Mouse (Mus musculus) C2C12 (cell line): ENCODE results near the gene Gxylt2. TPM values are rescaled to one million over a fixed set of nuclear protein-coding genes. Genes with fewer than 3 reads are reported as not detected.

Experiments used
- H3K27me3 ChIP-seq: one replicate; pipeline ENCODE4 v1.6.1; 2011; ENCODE audit not compliant: control insufficient read depth, insufficient read depth, insufficient read length
- H3K36me3 ChIP-seq: one replicate; pipeline ENCODE4 v1.6.1; 2011; ENCODE audit not compliant: control insufficient read depth, insufficient read depth
- H3K4me3 ChIP-seq: one replicate; pipeline ENCODE4 v1.5.1; 2011; ENCODE audit warnings: mild to moderate bottlenecking, control low read depth; ENCODE audit not compliant: poor library complexity, insufficient read depth, severe bottlenecking
- H3K79me2 ChIP-seq: one replicate; pipeline ENCODE4 v1.6.1; 2011; ENCODE audit not compliant: control insufficient read depth, insufficient read depth
- H3K79me3 ChIP-seq: one replicate; pipeline ENCODE4 v1.6.1; 2011; ENCODE audit warnings: low read depth, control low read depth
- H3ac ChIP-seq: one replicate; pipeline ENCODE3; 2011; ENCODE audit warnings: low read depth; ENCODE audit not compliant: control insufficient read depth, insufficient read length
- CEBPB ChIP-seq: IDR thresholded peaks from one replicate; pipeline ENCODE4 v1.6.1; 2011; ENCODE audit warnings: low read depth, mild to moderate bottlenecking, control low read depth, moderate library complexity
- CTCF ChIP-seq: IDR thresholded peaks from one replicate; pipeline ENCODE4 v1.5.1; 2011; ENCODE audit not compliant: control insufficient read depth, insufficient read depth, insufficient read length
- FOSL1 ChIP-seq: IDR thresholded peaks from one replicate; pipeline ENCODE4 v1.8.0; 2011; ENCODE audit warnings: mild to moderate bottlenecking, low read length; ENCODE audit not compliant: poor library complexity, insufficient read depth, severe bottlenecking
- MAX ChIP-seq: IDR thresholded peaks from one replicate; pipeline ENCODE4 v1.6.1; 2011; ENCODE audit warnings: mild to moderate bottlenecking, control low read depth
- MYOD1 ChIP-seq: IDR thresholded peaks from one replicate; pipeline ENCODE4 v1.6.1; 2011; ENCODE audit warnings: low read depth; ENCODE audit not compliant: control insufficient read depth, insufficient read length
- MYOG ChIP-seq: IDR thresholded peaks from one replicate; pipeline ENCODE4 v1.6.1; 2011; ENCODE audit not compliant: control insufficient read depth, insufficient read length; ENCODE audit errors: extremely low read depth
- USF1 ChIP-seq: IDR thresholded peaks from one replicate; pipeline ENCODE4 v1.6.1; 2011; ENCODE audit warnings: low read depth, mild to moderate bottlenecking, control low read depth, moderate library complexity
- polyA plus RNA-seq: library from polyadenylated mRNA; unstranded; fragments of >200 nt; fragmentation: generic; extraction: Trizol; gene quantifications from one replicate; pipeline ENCODE4 v1.2.1, GENCODE M21; 2012; ENCODE audit warnings: missing spikeins

The Gxylt2 gene
- polyA plus RNA-seq, 1 experiment = 3.5 TPM

DNA sequence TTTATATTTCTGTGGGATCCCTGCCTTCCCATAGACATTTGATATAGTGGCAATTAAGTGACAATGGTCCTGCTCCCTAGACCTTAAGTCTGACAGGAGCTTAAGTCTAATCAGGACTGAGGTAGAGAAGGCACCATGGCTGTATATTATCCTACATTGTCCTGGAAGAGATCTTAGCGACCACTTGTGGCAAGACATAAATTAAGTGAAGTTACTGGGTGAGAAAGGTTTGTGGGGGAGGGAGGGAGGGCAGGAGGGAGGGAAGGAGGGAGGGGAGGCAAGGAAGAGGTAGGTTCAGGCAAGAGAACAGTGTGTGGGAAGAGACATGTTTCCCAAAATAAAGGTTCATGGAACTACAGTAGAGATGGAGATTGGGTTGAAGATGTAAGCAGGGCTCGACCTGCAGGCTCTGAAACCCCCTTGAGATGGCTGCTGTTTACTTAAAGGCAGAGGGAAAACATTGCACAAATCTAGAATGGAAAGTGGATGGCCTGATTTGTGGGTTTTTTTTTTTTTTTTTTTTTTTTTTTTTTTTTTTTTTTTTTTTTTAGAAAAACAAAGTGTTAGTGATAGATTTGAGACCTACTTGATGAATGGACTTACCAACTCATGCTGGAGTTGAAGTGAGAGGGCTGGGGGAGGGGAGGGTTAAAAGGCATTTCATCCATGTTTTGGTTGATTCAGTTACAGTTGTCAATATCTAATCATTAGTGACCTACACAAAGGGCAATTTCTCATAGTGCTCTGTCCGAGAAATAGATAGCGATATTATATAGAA is 54.1 kb downstream of the Gxylt2 start:
- peaks cover 30% of the 10 kb centered on the region for H3K79me2 ChIP-seq
- peaks cover 15% of the 10 kb centered on the region for H3K36me3 ChIP-seq

DNA sequence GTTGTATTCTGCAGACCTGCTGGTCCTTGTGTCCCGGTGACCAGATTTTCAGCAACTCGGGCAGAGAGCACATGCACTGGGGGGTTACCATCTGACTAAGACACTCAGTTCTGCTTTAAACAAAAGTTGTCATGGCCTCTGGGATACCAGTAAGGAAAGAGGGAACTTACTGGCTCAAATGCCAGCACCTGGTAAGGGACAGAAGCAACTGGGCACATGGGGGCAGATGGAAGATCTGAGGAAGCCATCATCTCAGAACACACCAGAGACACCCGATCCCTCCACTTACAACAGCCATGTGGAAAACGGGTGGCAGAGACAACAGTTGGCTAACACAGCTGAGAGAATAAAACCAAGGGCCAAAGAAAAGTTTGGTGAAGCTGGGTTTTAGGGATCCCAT is 63.2 kb downstream of the Gxylt2 start:
- H3K36me3 ChIP-seq = peaks cover under 1% of the 10 kb centered on the region
- H3K79me3 ChIP-seq = peaks cover 5% of the 10 kb centered on the region
- H3ac ChIP-seq = no peak overlapping the region
- no peaks in the 10 kb centered on the region for H3K27me3 ChIP-seq
- TF ChIP-seq CTCF (no peak), MYOD1 (no peak), MAX (no peak), CEBPB (no peak), USF1 (no peak), FOSL1 (no peak), MYOG (no peak)
- H3K4me3 ChIP-seq = no peak overlapping the region
- H3K79me2 ChIP-seq = peaks cover 17% of the 10 kb centered on the region

More for the DNA sequence above, 54.1 kb downstream of the Gxylt2 start:
- no peak overlapping the region for H3ac ChIP-seq
- no peak for TF ChIP-seq CTCF
- TF ChIP-seq FOSL1 = no peak
- no peak for TF ChIP-seq CEBPB
- TF ChIP-seq MYOD1 = no peak
- no peak for TF ChIP-seq MYOG
- TF ChIP-seq MAX = no peak
- TF ChIP-seq USF1 = no peak
- no peak overlapping the region for H3K4me3 ChIP-seq
- H3K79me3 ChIP-seq = peaks cover 4% of the 10 kb centered on the region
- H3K27me3 ChIP-seq = no peaks in the 10 kb centered on the region

- H3K79me3 ChIP-seq = peaks cover 5% of the 10 kb centered on the region
- H3ac ChIP-seq = no peak overlapping the region
- TF ChIP-seq USF1 (no peak), MYOG (no peak), FOSL1 (no peak)
- H3K4me3 ChIP-seq = no peak overlapping the region
- peaks cover 6% of the 10 kb centered on the region for H3K36me3 ChIP-seq
- no peaks in the 10 kb centered on the region for H3K27me3 ChIP-seq
- H3K79me2 ChIP-seq = peaks cover 19% of the 10 kb centered on the region
These were observed 71.5 kb downstream of the Gxylt2 start for GRCm38 (mm10) chr6:100775923-100776505.

GRCm38 (mm10) chr6:100778595-100778994 is 74.1 kb downstream of the Gxylt2 start:
- Histone ChIP-seq H3K79me2 (peaks cover 6% of the 10 kb centered on the region), H3K4me3 (no peak overlapping the region), H3K79me3 (peaks cover 5% of the 10 kb centered on the region), H3K36me3 (peaks cover 14% of the 10 kb centered on the region), H3K27me3 (no peaks in the 10 kb centered on the region), H3ac (no peak overlapping the region)
- TF ChIP-seq MAX (no peak), CEBPB (no peak), FOSL1 (no peak), MYOD1 (no peak), MYOG (no peak), USF1 (no peak), CTCF (no peak)

- no peaks in the 10 kb centered on the region for H3K79me2 ChIP-seq
- peaks cover 5% of the 10 kb centered on the region for H3K79me3 ChIP-seq
- no peak for TF ChIP-seq MYOG
- TF ChIP-seq MAX = no peak
- TF ChIP-seq CTCF = no peak
- no peak for TF ChIP-seq FOSL1
- no peak for TF ChIP-seq USF1
- TF ChIP-seq CEBPB = no peak
- H3K4me3 ChIP-seq = no peak overlapping the region
- peaks cover 25% of the 10 kb centered on the region for H3K36me3 ChIP-seq
- H3ac ChIP-seq = no peak overlapping the region
- H3K27me3 ChIP-seq = no peaks in the 10 kb centered on the region
These were observed 75.9 kb downstream of the Gxylt2 start for GRCm38 (mm10) chr6:100780421-100780820.

DNA sequence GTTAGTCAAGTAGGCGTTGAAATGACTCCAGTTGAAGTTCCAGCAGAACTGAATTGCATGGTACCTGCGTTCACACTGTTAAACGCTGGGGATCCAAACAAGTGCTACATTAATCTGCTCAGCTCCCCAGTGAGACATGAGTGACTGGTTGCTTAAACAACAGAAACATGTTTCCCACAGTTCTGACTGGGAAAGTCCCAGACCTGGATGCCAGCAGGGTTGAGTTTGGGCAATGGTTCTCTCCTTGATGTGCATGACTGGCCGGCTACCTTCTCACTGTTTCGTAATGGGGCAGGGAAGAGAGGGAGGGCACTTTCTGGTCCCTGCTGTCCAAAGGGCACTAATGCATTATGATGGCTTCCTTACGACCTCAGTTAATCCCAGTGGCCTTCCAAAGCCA is 77.1 kb downstream of the Gxylt2 start:
- no peaks in the 10 kb centered on the region for H3K79me2 ChIP-seq
- TF ChIP-seq USF1 = no peak
- TF ChIP-seq CEBPB = no peak
- no peak for TF ChIP-seq MAX
- no peak for TF ChIP-seq MYOG
- H3K36me3 ChIP-seq = peaks cover 25% of the 10 kb centered on the region
- peaks cover 5% of the 10 kb centered on the region for H3K79me3 ChIP-seq
- H3ac ChIP-seq = no peak overlapping the region
- H3K4me3 ChIP-seq = no peak overlapping the region
- H3K27me3 ChIP-seq = no peaks in the 10 kb centered on the region

DNA sequence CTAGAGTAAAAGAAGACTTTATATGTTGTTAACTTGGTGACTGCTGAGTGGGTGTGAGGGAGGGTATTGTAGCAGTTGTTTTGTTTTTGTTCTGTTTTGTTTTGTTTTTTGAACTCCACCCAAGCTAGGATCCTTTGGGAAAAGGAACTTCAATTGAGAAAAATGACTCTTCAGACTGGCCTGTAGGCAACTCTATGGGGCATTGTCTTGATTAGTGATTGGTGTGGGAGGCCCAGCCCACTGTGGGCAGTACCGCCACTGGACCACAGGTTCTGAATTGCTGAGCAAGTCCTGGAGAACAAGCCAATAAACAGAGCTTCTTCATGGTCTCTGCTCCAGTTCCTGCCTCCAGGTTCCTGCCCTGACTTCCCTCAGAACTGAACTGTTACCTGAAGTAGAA is 83.2 kb downstream of the Gxylt2 start:
- TF ChIP-seq CEBPB = no peak
- TF ChIP-seq MYOD1 = no peak
- TF ChIP-seq CTCF = no peak
- no peak for TF ChIP-seq MYOG
- peaks cover 60% of the 10 kb centered on the region for H3K36me3 ChIP-seq

More for the DNA sequence above, 83.2 kb downstream of the Gxylt2 start:
- H3K27me3 ChIP-seq = no peaks in the 10 kb centered on the region
- H3ac ChIP-seq = no peak overlapping the region
- H3K79me2 ChIP-seq = no peaks in the 10 kb centered on the region
- H3K79me3 ChIP-seq = no peaks in the 10 kb centered on the region
- H3K4me3 ChIP-seq = no peak overlapping the region
